ENCODE assay signal across 11 mouse cellular contexts in genomic region chr3:69502009-69502408, GRCm38 (mm10).
DNase-seq lines count a peak whose midpoint lies in the region; ATAC-seq and TF ChIP-seq lines count a peak whose summit lies in the region.
"Had no signal": no experiment of that assay in that cellular context is flagged by ENCODE, and none has a peak within 500 bp of the region (broad histone marks: within the 10 kb centered on the region; RNA-seq: fewer than 3 reads in every experiment).

No protein-coding gene starts in this region.

- peak; percentile 53; the same call in 1 of the 2 replicates for ATAC-seq in forebrain, embryonic 11.5 days (replicated peaks; ENCODE audit: low FRiP score)
- ATAC-seq in stomach, embryonic 16.5 days (ENCODE audit: insufficient read depth, low FRiP score) = no peak
- no peak for ATAC-seq in stomach, postnatal 0 days (ENCODE audit: low FRiP score, low TSS enrichment)
- ATAC-seq in limb, embryonic 13.5 days (ENCODE audit: low FRiP score, low read depth) = peak; percentile 64; the same call in 1 of the 2 replicates
- ATAC-seq in intestine, embryonic 15.5 days = no peak; the same call in 1 of the 2 replicates
- ATAC-seq: inflammation-experienced regulatory T-cells, adult 6 months had no signal

- DNase-seq in forebrain, embryonic 11.5 days (ENCODE audit: low spot score) = no peak
- DNase-seq in forebrain, embryonic 10.5 days (ENCODE audit: extremely low spot score, low spot score) = no peak
- DNase-seq in stomach, postnatal 0 days (ENCODE audit: low spot score) = no peak
- no peak for DNase-seq in cerebellum, adult 11 months
- no peak for DNase-seq in left cerebral cortex, adult 8-10 months (ENCODE audit: low spot score in 2 of 2)

- H3K9me3 ChIP-seq in forebrain, embryonic 11.5 days (ENCODE audit: control insufficient read depth, low read length) = no peaks in the 10 kb centered on the region
- no peaks in the 10 kb centered on the region for H3K9me3 ChIP-seq in forebrain, embryonic 10.5 days
- no peaks in the 10 kb centered on the region for H3K9me3 ChIP-seq in stomach, embryonic 16.5 days (replicated peaks; ENCODE audit: control insufficient read depth, low read length)
- H3K9me3 ChIP-seq in stomach, postnatal 0 days (ENCODE audit: control insufficient read depth, low read length) = no peaks in the 10 kb centered on the region
- no peaks in the 10 kb centered on the region for H3K9me3 ChIP-seq in limb, embryonic 13.5 days
- no peaks in the 10 kb centered on the region for H3K9me3 ChIP-seq in intestine, embryonic 15.5 days
- H3K9me3 ChIP-seq: embryonic facial prominence, embryonic 13.5 days had no signal

- H3K4me1 ChIP-seq in forebrain, embryonic 11.5 days (replicated peaks; ENCODE audit: control insufficient read depth, insufficient read depth, low read length) = no peaks in the 10 kb centered on the region
- peaks cover 23% of the 10 kb centered on the region for H3K4me1 ChIP-seq in forebrain, embryonic 10.5 days
- peaks cover 5% of the 10 kb centered on the region; the same call in 1 of the 2 replicates for H3K4me1 ChIP-seq in stomach, embryonic 16.5 days (ENCODE audit: control insufficient read depth, insufficient read depth, low read length)
- 0 out of 2 replicates have a peak, but pooled peaks cover 2% of the 10 kb centered on the region for H3K4me1 ChIP-seq in stomach, postnatal 0 days (replicated peaks; ENCODE audit: control insufficient read depth, insufficient read depth)
- H3K4me1 ChIP-seq in limb, embryonic 13.5 days = peaks cover 10% of the 10 kb centered on the region
- no peaks in the 10 kb centered on the region for H3K4me1 ChIP-seq in intestine, embryonic 15.5 days (replicated peaks)
- H3K4me1 ChIP-seq: embryonic facial prominence, embryonic 13.5 days had no signal

- TF ChIP-seq CTCF in stomach, postnatal 0 days (IDR thresholded peaks at IDR 0.05; ENCODE audit: low read depth) = no peak

- H3K9ac ChIP-seq in forebrain, embryonic 11.5 days (ENCODE audit: low read length) = no peak overlapping the region
- H3K9ac ChIP-seq in stomach, embryonic 16.5 days (ENCODE audit: low read length) = 0 out of 2 replicates have a peak overlapping the region, but pooled peaks have one; percentile 8
- no peak overlapping the region for H3K9ac ChIP-seq in stomach, postnatal 0 days (ENCODE audit: low read length)
- peak overlapping the region; percentile 39; the same call in 1 of the 2 replicates for H3K9ac ChIP-seq in limb, embryonic 13.5 days
- H3K9ac ChIP-seq in intestine, embryonic 15.5 days = no peak overlapping the region
- H3K9ac ChIP-seq: embryonic facial prominence, embryonic 13.5 days had no signal

- no peak for TF ChIP-seq EP300 in stomach, postnatal 0 days (optimal IDR thresholded peaks at IDR 0.05)

- no peak overlapping the region for H3K4me3 ChIP-seq in forebrain, embryonic 11.5 days (ENCODE audit: low read depth, low read length)
- no peak overlapping the region for H3K4me3 ChIP-seq in forebrain, embryonic 10.5 days
- no peak overlapping the region for H3K4me3 ChIP-seq in stomach, embryonic 16.5 days (replicated peaks; ENCODE audit: low read length)
- no peak overlapping the region for H3K4me3 ChIP-seq in stomach, postnatal 0 days (ENCODE audit: low read depth, low read length)
- no peak overlapping the region for H3K4me3 ChIP-seq in limb, embryonic 13.5 days
- no peak overlapping the region for H3K4me3 ChIP-seq in intestine, embryonic 15.5 days (replicated peaks)
- H3K4me3 ChIP-seq: embryonic facial prominence, embryonic 13.5 days had no signal

- H3K27ac ChIP-seq in forebrain, embryonic 11.5 days (ENCODE audit: low read depth, low read length) = no peak overlapping the region
- no peak overlapping the region for H3K27ac ChIP-seq in forebrain, embryonic 10.5 days
- no peak overlapping the region for H3K27ac ChIP-seq in stomach, embryonic 16.5 days (ENCODE audit: low read length)
- H3K27ac ChIP-seq in stomach, postnatal 0 days (replicated peaks) = no peak overlapping the region
- H3K27ac ChIP-seq in limb, embryonic 13.5 days = no peak overlapping the region
- H3K27ac ChIP-seq in intestine, embryonic 15.5 days = no peak overlapping the region
- H3K27ac ChIP-seq: embryonic facial prominence, embryonic 13.5 days; macrophage had no signal

- 27% methylated on average over 6 of the region's 6 CpGs for WGBS in forebrain, embryonic 11.5 days
- 26% methylated on average over 6 of the region's 6 CpGs for WGBS in forebrain, embryonic 10.5 days
- WGBS in stomach, embryonic 16.5 days = 28% methylated on average over 6 of the region's 6 CpGs
- 41% methylated on average over 6 of the region's 6 CpGs for WGBS in stomach, postnatal 0 days
- WGBS in limb, embryonic 13.5 days = 7% methylated on average over 6 of the region's 6 CpGs
- 34% methylated on average over 6 of the region's 6 CpGs for WGBS in intestine, embryonic 15.5 days

- H3K27me3 ChIP-seq in forebrain, embryonic 11.5 days (ENCODE audit: control insufficient read depth, insufficient read depth, low read length) = no peaks in the 10 kb centered on the region
- no peaks in the 10 kb centered on the region for H3K27me3 ChIP-seq in forebrain, embryonic 10.5 days (ENCODE audit: poor library complexity, severe bottlenecking)
- H3K27me3 ChIP-seq in stomach, embryonic 16.5 days (ENCODE audit: control insufficient read depth, insufficient read depth, low read length) = no peaks in the 10 kb centered on the region
- no peaks in the 10 kb centered on the region for H3K27me3 ChIP-seq in stomach, postnatal 0 days (ENCODE audit: control insufficient read depth, insufficient read depth, low read length)
- no peaks in the 10 kb centered on the region for H3K27me3 ChIP-seq in limb, embryonic 13.5 days
- no peaks in the 10 kb centered on the region for H3K27me3 ChIP-seq in intestine, embryonic 15.5 days (replicated peaks)
- H3K27me3 ChIP-seq: embryonic facial prominence, embryonic 13.5 days had no signal

- no peaks in the 10 kb centered on the region for H3K36me3 ChIP-seq in forebrain, embryonic 11.5 days (ENCODE audit: control insufficient read depth, insufficient read depth, low read length)
- H3K36me3 ChIP-seq in forebrain, embryonic 10.5 days (replicated peaks) = no peaks in the 10 kb centered on the region
- no peaks in the 10 kb centered on the region for H3K36me3 ChIP-seq in stomach, embryonic 16.5 days (ENCODE audit: control insufficient read depth, insufficient read depth, low read length)
- H3K36me3 ChIP-seq in stomach, postnatal 0 days (ENCODE audit: control insufficient read depth, insufficient read depth, low read length) = no peaks in the 10 kb centered on the region
- peaks cover 3% of the 10 kb centered on the region; the same call in 1 of the 2 replicates for H3K36me3 ChIP-seq in limb, embryonic 13.5 days
- H3K36me3 ChIP-seq in intestine, embryonic 15.5 days = no peaks in the 10 kb centered on the region
- H3K36me3 ChIP-seq: embryonic facial prominence, embryonic 13.5 days had no signal

- no peak overlapping the region for H3K4me2 ChIP-seq in forebrain, embryonic 11.5 days (ENCODE audit: low read depth, low read length, severe bottlenecking)
- H3K4me2 ChIP-seq in stomach, embryonic 16.5 days (ENCODE audit: low read depth, low read length) = no peak overlapping the region
- H3K4me2 ChIP-seq in stomach, postnatal 0 days (replicated peaks; ENCODE audit: low read depth) = no peak overlapping the region
- H3K4me2 ChIP-seq in limb, embryonic 13.5 days (replicated peaks) = no peak overlapping the region
- no peak overlapping the region for H3K4me2 ChIP-seq in intestine, embryonic 15.5 days (replicated peaks)
- H3K4me2 ChIP-seq: embryonic facial prominence, embryonic 13.5 days had no signal

Comparison
In these comparisons a context has a peak if more than half of its experiments do, and no peak if none do; other contexts are left out.
1. H3K9ac ChIP-seq: peak in stomach, embryonic 16.5 days (single experiment) and limb, embryonic 13.5 days (single experiment); none in forebrain, embryonic 11.5 days (single experiment), stomach, postnatal 0 days (single experiment) and intestine, embryonic 15.5 days (single experiment).
2. ATAC-seq: peak in forebrain, embryonic 11.5 days (single experiment) and limb, embryonic 13.5 days (single experiment); none in stomach, embryonic 16.5 days (single experiment), stomach, postnatal 0 days (single experiment) and intestine, embryonic 15.5 days (single experiment).